Comparison of ENCODE assay signal across 8 mouse cellular contexts in the genomic region with DNA sequence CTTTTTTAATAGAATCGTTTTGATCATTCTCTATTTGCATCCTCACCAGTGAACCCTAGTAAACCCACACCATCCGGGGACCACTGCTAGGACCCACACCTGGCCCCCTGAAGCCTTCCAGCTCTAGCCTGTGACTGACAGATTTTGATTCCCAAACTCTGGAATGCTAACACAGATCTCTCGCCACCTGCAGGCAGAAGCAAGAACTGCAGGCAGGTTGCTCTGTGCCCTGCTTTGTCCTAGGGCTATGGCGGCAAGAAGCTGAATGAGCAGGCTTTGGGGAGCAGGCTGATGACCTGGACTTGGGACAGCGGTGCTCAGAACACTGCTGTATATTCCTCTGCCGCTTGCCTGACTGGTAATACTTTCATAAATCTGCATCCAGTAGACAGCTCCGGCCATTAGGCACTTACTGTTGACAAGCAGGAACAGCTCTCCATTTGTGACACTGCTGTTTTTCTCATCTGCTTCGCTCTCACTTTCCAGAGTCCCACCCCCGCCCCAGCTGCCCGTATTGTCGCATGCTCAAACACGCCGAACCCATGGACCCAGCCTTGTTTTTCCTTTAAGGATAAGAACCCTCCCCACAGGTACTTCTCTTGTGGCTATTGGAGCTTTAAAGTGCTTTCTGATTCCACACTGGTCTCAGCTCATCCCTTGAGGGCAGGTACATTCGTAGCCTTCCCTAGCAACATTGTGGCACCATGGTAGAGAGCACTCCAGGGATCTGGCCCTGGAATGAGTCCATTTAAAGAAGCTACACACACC.
A peak's percentile ranks its signal among the peaks of the same experiment; 100 is the strongest.
DNase-seq lines count a peak whose midpoint lies in the region; TF ChIP-seq lines count a peak whose summit lies in the region.

No protein-coding gene starts in this region.

- in situ Hi-C loops in ES-E14 (cut with MboI; ENCODE audit: low sequenced_read_pairs in 2 of 2, unreplicated experiment in 2 of 2): loop anchor here in 1 of 2 experiments (10.0 kb wide), 1 partner anchor 136 kb away; no protein-coding TSS in a partner anchor

- no peaks in the 10 kb centered on the region for H3K36me3 ChIP-seq in ES-E14 (ENCODE audit: control insufficient read depth, insufficient read depth, low read length, poor library complexity, severe bottlenecking)

- peak; percentile 93 for DNase-seq in ES-E14 (ENCODE audit: low read depth, low spot score)
- peak; percentile 85 for DNase-seq in cerebellum, adult 11-12 months
- DNase-seq in forelimb bud, embryonic 11.5 days (ENCODE audit: low read depth, low spot score): peak; percentile 94
- peak; percentile 94 for DNase-seq in heart, postnatal 4 days
- peak; percentile 89 for DNase-seq in layer of hippocampus, adult 9-11 months
- DNase-seq in lung, postnatal 10 days: peak; percentile 94
- peak; percentile 89 to 91 for DNase-seq in right cerebral cortex, postnatal 10 days (ENCODE audit: low spot score in 2 of 2)
- DNase-seq in urinary bladder, postnatal 36 days (ENCODE audit: low spot score in 2 of 2): peak; percentile 81 to 83

- peak overlapping the region; percentile 75 for H3K9ac ChIP-seq in ES-E14 (ENCODE audit: insufficient read depth, low read depth, low read length, poor library complexity, severe bottlenecking)

- H3K4me1 ChIP-seq in ES-E14 (ENCODE audit: control insufficient read depth in 2 of 2, insufficient read depth in 2 of 2, low read length in 2 of 2, poor library complexity in 1 of 2): peaks cover 11 to 34% of the 10 kb centered on the region in 2 experiments

- peak overlapping the region; percentile 75 for H3K27ac ChIP-seq in ES-E14 (ENCODE audit: insufficient read depth, low read depth, low read length, poor library complexity, severe bottlenecking)

- no peaks in the 10 kb centered on the region for H3K9me3 ChIP-seq in ES-E14 (ENCODE audit: control insufficient read depth, insufficient read depth, low read depth, low read length)

- peak overlapping the region; percentile 43 to 55 for H3K4me3 ChIP-seq in ES-E14 (ENCODE audit: insufficient read depth in 1 of 2, low read depth in 1 of 2, low read length in 2 of 2, poor library complexity in 1 of 2, severe bottlenecking in 1 of 2)

TF ChIP-seq in ES-E14, 5 proteins besides CTCF, POLR2A, EP300 and RAD21:
- TF ChIP-seq HCFC1 (IDR thresholded peaks at IDR 0.05; ENCODE audit: borderline replicate concordance, insufficient read depth, low read length): peak; percentile 35; the same call in 1 of the 2 replicates
- peak; percentile 30; the same call in 1 of the 2 replicates for TF ChIP-seq MAFK (IDR thresholded peaks at IDR 0.05; ENCODE audit: insufficient read depth, low read depth, low read length)
- TF ChIP-seq CHD2 (IDR thresholded peaks at IDR 0.05; ENCODE audit: low read depth, low read length): no peak

Comparison
In these comparisons a context has a peak if more than half of its experiments do, and no peak if none do; other contexts are left out.
1. Peak in every context shown above with its lines: DNase-seq, H3K4me3 ChIP-seq and H3K27ac ChIP-seq.